Mouse (Mus musculus): Measurements from ENCODE around the gene Spout1. TPM values are rescaled to one million over a fixed set of nuclear protein-coding genes. Genes with fewer than 3 reads are reported as not detected.

Gene Spout1
- polyA plus RNA-seq (2016; fragmentation: Nextera tagmentation; extraction: Ambion mirVana) = 63.7 and 63.9 TPM in 2 replicates

DNA sequence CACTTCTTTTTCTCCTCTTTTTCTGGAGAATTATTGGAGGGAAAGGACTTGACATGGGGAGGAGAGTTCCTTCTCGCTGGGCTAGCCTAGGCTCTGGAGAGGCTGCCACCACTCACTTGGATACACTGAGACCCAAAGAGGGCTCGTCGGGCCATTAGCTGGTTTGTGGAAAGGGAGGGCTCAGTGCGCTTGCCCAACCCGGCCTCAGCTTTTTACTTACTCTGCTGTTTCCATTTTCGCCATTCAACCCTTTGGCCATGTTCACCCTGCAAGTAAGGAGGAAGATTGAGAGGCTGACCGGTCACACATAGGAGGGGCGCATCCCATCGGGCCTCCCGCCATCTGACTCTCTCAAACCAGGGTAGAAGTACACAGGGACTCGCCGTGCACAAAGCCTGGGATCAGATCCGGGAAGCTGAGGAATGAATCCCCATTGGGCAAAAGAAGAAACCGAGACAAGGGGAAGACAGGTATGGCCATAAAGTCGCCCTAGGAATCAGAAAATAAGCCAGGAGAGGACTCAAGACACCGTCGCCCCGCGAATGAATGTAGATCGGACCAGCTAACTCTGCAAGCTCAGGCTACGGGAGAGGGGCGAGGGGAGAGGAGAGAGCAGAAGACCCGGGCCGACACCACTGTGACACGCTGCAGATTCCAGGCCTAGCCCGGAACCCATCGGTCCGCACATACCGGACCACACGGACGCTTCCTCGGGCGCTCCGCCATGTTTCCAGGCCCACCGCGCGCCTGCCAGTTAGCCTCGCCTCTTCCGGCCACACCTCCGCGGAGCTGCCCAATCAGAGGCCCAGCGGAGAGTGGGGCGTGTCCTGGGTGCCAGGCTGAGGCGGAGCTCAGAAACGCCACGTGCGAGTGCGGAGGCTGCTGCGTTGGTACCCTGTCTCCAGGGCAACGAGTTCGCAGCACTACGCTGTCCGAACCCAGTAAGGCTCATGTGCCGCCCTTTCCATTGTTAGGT lies at the start of gene Spout1:
Gene Spout1, minus strand, starts transcription at position 760 of the 976 bp plus-strand sequence.
- ATAC-seq (ENCODE audit: low FRiP score) = peak; percentile 99
- Histone ChIP-seq H3K9ac (peak within 1 kb of the TSS; percentile 77), H3K4me3 (peak within 1 kb of the TSS; percentile 74), H3K4me1 (peaks cover 10% of the 10 kb centered on the region), H3K27ac (no peak within 1 kb of the TSS), H3K36me3 (peaks cover 41% of the 10 kb centered on the region), H3K27me3 (no peaks in the 10 kb centered on the region), H3K9me3 (replicated peaks) (no peaks in the 10 kb centered on the region), H3K4me2 (replicated peaks) (peak within 1 kb of the TSS; percentile 76)
- 3% methylated on average over 54 of the region's 54 CpGs for WGBS

DNA sequence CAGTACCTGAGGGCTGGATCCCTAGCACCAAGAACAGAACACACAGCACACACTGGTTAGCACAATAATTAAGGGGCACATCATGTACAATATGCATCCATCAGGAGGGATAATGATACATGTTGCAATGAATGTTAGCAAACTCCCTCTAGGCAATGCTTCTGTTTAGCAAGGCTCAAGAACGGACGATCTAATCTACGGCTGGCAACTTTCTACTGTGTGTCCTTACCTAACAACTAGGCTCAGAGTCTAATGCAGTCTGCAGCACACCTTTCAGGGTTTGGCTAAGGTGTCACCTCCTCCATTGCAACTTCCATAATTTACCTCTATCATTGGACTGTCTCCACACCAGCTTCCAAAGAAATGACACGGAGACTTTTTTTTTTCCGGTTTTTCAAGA lies 38.0 kb upstream of the Spout1 start:
- Histone ChIP-seq H3K4me2 (replicated peaks) (no peak overlapping the region), H3K27me3 (no peaks in the 10 kb centered on the region), H3K4me3 (no peak overlapping the region), H3K9me3 (replicated peaks) (no peaks in the 10 kb centered on the region), H3K4me1 (no peaks in the 10 kb centered on the region), H3K27ac (no peak overlapping the region), H3K36me3 (no peaks in the 10 kb centered on the region), H3K9ac (no peak overlapping the region)
- ATAC-seq (ENCODE audit: low FRiP score) = no peak
- 97% methylated on average over 5 of the region's 5 CpGs for WGBS

GRCm38 (mm10) chr2:30215493-30215892 lies 37.2 kb upstream of the Spout1 start:
- 72% methylated on average over 6 of the region's 6 CpGs for WGBS
- no peak overlapping the region for H3K27ac ChIP-seq
- H3K4me2 ChIP-seq (replicated peaks) = no peak overlapping the region
- H3K4me3 ChIP-seq = no peak overlapping the region
- no peaks in the 10 kb centered on the region for H3K27me3 ChIP-seq
- H3K9me3 ChIP-seq (replicated peaks) = no peaks in the 10 kb centered on the region
- H3K36me3 ChIP-seq = no peaks in the 10 kb centered on the region
- ATAC-seq (ENCODE audit: low FRiP score) = no peak
- H3K4me1 ChIP-seq = no peaks in the 10 kb centered on the region
- H3K9ac ChIP-seq = no peak overlapping the region

GRCm38 (mm10) chr2:30214745-30215144 lies 36.5 kb upstream of the Spout1 start:
- no peak overlapping the region for H3K9ac ChIP-seq
- H3K4me2 ChIP-seq (replicated peaks) = no peak overlapping the region
- H3K9me3 ChIP-seq (replicated peaks) = no peaks in the 10 kb centered on the region
- WGBS = 85% methylated on average over 3 of the region's 3 CpGs
- H3K4me1 ChIP-seq = no peaks in the 10 kb centered on the region
- no peak overlapping the region for H3K4me3 ChIP-seq
- no peaks in the 10 kb centered on the region for H3K36me3 ChIP-seq
- no peak overlapping the region for H3K27ac ChIP-seq
- H3K27me3 ChIP-seq = no peaks in the 10 kb centered on the region
- ATAC-seq (ENCODE audit: low FRiP score) = no peak

DNA sequence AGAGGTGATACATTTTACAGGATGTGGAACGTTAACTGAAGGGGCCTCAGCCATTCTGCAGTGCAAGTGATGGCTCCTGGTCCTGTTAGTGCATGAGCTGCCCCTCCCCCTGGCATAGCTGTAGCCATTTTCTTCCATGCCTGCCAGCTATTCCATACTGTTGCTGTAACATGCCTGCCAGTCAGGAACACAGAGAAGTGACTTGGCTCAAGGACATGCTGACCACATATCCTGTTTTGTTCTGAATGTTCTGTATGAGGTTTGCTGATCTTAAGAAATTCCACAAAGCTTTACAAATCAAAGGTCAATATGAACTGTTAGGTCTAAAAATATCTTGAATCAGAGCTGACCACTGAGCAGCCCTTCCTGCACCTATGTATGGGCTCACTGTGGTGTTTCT lies 34.7 kb upstream of the Spout1 start:
- ATAC-seq (ENCODE audit: low FRiP score) = no peak
- H3K9me3 ChIP-seq (replicated peaks) = no peaks in the 10 kb centered on the region
- no peaks in the 10 kb centered on the region for H3K27me3 ChIP-seq
- no peaks in the 10 kb centered on the region for H3K4me1 ChIP-seq
- H3K4me3 ChIP-seq = no peak overlapping the region
- no peak overlapping the region for H3K27ac ChIP-seq
- no peak overlapping the region for H3K4me2 ChIP-seq (replicated peaks)
- no peak overlapping the region for H3K9ac ChIP-seq
- 77% methylated on average over 1 of the region's 1 CpGs for WGBS
- H3K36me3 ChIP-seq = no peaks in the 10 kb centered on the region

DNA sequence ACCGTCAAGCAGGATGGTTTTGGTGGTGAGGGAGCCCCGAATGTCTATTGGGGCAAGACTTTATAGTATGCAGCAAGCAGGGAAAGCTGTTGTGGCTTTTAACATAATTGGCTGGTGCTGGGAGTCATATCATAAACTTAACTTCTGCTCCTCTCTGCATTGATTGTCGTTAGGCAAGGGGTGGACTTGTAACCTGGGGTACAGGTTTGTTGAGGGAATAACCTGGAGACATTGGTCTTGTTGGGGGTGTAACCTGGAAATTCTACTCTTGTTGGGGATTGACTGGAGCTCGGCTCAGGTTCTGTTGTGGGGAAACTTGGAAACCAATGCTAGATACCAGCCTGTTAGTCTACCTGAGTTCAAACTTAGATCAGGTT lies 33.9 kb upstream of the Spout1 start:
- ATAC-seq (ENCODE audit: low FRiP score) = no peak
- no peaks in the 10 kb centered on the region for H3K9me3 ChIP-seq (replicated peaks)
- H3K27me3 ChIP-seq = no peaks in the 10 kb centered on the region
- H3K4me2 ChIP-seq (replicated peaks) = no peak overlapping the region
- no peaks in the 10 kb centered on the region for H3K36me3 ChIP-seq
- H3K4me1 ChIP-seq = no peaks in the 10 kb centered on the region
- H3K4me3 ChIP-seq = no peak overlapping the region
- no peak overlapping the region for H3K27ac ChIP-seq
- 78% methylated on average over 4 of the region's 4 CpGs for WGBS
- no peak overlapping the region for H3K9ac ChIP-seq

GRCm38 (mm10) chr2:30211408-30212168 lies 33.3 kb upstream of the Spout1 start:
- Histone ChIP-seq H3K4me3 (no peak overlapping the region), H3K27me3 (no peaks in the 10 kb centered on the region), H3K27ac (no peak overlapping the region), H3K4me2 (replicated peaks) (no peak overlapping the region), H3K36me3 (no peaks in the 10 kb centered on the region), H3K9ac (no peak overlapping the region), H3K4me1 (peaks cover 3% of the 10 kb centered on the region), H3K9me3 (replicated peaks) (no peaks in the 10 kb centered on the region)
- WGBS = 65% methylated on average over 6 of the region's 6 CpGs
- ATAC-seq (ENCODE audit: low FRiP score) = no peak

DNA sequence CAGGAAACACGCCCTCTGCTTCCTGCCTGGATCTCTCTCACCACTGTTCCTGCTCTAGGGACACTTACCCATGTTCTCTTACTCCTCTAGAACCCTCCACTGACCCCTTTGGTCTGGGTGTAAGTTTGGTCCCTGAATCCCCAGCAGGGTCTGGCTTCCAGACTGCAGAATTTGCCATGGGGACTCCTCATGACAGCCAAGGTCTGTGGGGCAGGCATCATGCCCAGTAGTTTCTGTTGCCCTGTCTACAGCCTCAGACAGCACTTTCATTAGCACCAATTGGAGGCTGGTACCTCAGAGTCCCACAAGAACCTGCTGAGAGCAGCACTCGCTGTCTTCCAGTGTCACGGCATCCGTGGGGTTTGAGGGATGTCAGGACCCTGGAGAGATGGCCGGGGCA lies 29.6 kb upstream of the Spout1 start:
- 79% methylated on average over 5 of the region's 5 CpGs for WGBS
- H3K4me2 ChIP-seq (replicated peaks) = no peak overlapping the region
- no peak for ATAC-seq (ENCODE audit: low FRiP score)
- peaks cover 14% of the 10 kb centered on the region for H3K4me1 ChIP-seq
- no peak overlapping the region for H3K4me3 ChIP-seq
- no peak overlapping the region for H3K9ac ChIP-seq
- H3K36me3 ChIP-seq = no peaks in the 10 kb centered on the region
- no peaks in the 10 kb centered on the region for H3K27me3 ChIP-seq
- no peak overlapping the region for H3K27ac ChIP-seq
- no peaks in the 10 kb centered on the region for H3K9me3 ChIP-seq (replicated peaks)

DNA sequence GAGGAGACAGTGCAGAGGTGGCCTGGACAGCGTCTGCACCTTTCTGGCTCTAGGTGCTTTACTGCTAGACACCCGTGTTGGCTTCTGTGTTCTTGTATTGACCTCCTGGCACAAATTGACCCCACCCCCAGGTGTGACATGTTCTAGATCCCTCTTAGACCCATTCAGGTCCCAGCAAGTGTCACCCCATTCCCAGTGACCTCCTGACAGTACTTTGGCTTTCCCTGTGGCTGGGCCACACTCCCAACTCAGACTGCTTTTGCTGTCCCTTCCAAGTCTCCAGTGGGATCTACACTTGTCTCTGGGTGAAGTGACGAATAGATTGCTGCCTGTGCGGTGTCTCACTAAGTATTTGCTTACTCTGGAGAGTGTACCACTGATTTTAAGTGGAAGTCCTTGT lies 29.1 kb upstream of the Spout1 start:
- WGBS = 83% methylated on average over 4 of the region's 4 CpGs
- no peak for ATAC-seq (ENCODE audit: low FRiP score)
- Histone ChIP-seq H3K4me3 (no peak overlapping the region), H3K9ac (no peak overlapping the region), H3K4me2 (replicated peaks) (no peak overlapping the region), H3K4me1 (peaks cover 14% of the 10 kb centered on the region), H3K27me3 (no peaks in the 10 kb centered on the region), H3K27ac (no peak overlapping the region), H3K36me3 (no peaks in the 10 kb centered on the region), H3K9me3 (replicated peaks) (no peaks in the 10 kb centered on the region)

GRCm38 (mm10) chr2:30205629-30206357 lies 27.5 kb upstream of the Spout1 start, which contains the start of gene Kyat1:
Gene Kyat1, minus strand, starts transcription at chr2:30205847.
- no peaks in the 10 kb centered on the region for H3K27me3 ChIP-seq
- H3K9ac ChIP-seq = peak within 1 kb of the TSS; percentile 65
- H3K27ac ChIP-seq = peak within 1 kb of the TSS; percentile 76
- H3K4me2 ChIP-seq (replicated peaks) = peak within 1 kb of the TSS; percentile 89
- ATAC-seq (ENCODE audit: low FRiP score) = peak; percentile 97
- under 1% methylated on average over 44 of the region's 44 CpGs for WGBS
- peak within 1 kb of the TSS; percentile 58 for H3K4me3 ChIP-seq
- no peaks in the 10 kb centered on the region for H3K36me3 ChIP-seq
- no peaks in the 10 kb centered on the region for H3K9me3 ChIP-seq (replicated peaks)
- peaks cover 14% of the 10 kb centered on the region for H3K4me1 ChIP-seq

DNA sequence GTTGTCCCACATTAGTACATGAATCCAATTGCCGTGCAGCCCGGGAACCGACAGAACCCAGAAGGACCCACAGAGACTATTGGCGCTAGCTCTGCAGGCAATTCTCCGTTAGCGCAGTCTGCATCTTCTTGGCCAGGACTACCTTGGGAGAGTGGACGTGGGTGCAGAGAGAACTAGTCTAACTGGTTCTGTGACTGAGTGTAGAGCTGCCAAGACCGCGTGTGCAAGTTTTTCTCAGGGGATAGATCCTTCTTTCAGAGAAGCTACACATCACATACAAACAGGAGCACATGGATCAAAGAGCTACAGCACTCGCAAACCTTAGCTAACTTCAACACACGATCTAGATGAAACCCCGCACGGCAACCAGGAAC lies 27.0 kb upstream of the Spout1 start:
- H3K4me2 ChIP-seq (replicated peaks) = peak overlapping the region; percentile 89
- no peaks in the 10 kb centered on the region for H3K27me3 ChIP-seq
- peak overlapping the region; percentile 65 for H3K9ac ChIP-seq
- H3K36me3 ChIP-seq = no peaks in the 10 kb centered on the region
- ATAC-seq (ENCODE audit: low FRiP score) = peak; percentile 64
- WGBS = 4% methylated on average over 13 of the region's 13 CpGs
- peak overlapping the region; percentile 76 for H3K27ac ChIP-seq
- H3K9me3 ChIP-seq (replicated peaks) = no peaks in the 10 kb centered on the region
- peaks cover 14% of the 10 kb centered on the region for H3K4me1 ChIP-seq
- peak overlapping the region; percentile 58 for H3K4me3 ChIP-seq

DNA sequence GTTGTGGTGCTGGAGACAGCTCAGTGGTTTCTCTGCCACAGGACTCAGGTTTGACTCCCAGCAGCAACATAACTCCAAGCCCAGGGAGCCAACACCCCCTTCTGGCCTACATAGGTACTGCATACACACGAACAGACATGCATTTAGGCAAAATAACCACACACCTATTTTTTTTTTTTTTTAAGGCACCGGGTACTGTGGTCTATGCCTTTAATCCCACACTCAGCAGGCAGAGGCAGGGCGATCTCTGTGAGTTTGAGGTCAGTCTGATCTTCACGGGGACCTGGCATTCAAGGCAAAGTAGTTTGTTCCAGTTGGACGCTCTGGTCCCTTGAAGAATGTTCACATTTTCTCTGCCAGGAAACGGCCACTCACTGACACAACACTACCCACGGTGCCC lies 25.2 kb upstream of the Spout1 start:
- Histone ChIP-seq H3K4me2 (replicated peaks) (no peak overlapping the region), H3K4me3 (no peak overlapping the region), H3K36me3 (no peaks in the 10 kb centered on the region), H3K27ac (no peak overlapping the region), H3K9ac (no peak overlapping the region), H3K9me3 (replicated peaks) (no peaks in the 10 kb centered on the region), H3K4me1 (peaks cover 14% of the 10 kb centered on the region), H3K27me3 (no peaks in the 10 kb centered on the region)
- no peak for ATAC-seq (ENCODE audit: low FRiP score)
- WGBS = 77% methylated on average over 7 of the region's 7 CpGs

All from hindbrain, embryonic 12.5 days (tissue).